Mouse (Mus musculus): Measurements from ENCODE around the gene Pax9. TPM values are rescaled to one million over a fixed set of nuclear protein-coding genes. Genes with fewer than 3 reads are reported as not detected.

Pax9 gene
- polyA plus RNA-seq, 1 experiment from 2014 or later: 0.11 TPM

DNA sequence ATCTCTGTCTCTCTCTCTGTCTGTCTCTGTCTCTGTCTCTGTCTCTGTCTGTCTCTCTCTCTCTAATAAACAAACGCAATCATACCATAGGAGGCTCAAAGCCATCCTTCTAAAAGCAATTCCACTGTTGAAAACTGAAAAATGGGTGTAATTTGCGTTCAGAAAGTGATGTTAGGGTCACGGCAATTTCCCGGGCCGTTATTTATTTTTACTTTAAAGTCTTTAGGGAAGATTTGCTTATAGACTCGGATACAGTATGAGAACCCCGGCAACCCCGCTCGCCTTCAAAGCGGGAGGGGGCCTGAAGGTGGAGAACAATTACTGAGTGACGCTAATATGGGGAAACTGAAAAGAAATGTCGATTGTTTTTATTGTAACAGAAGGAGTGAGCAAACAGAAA lies 566 bp upstream of the Pax9 start:
- H3K4me3 ChIP-seq (ENCODE audit: low read depth, low read length): peak overlapping the region; percentile 17; the same call in 1 of the 2 replicates
- WGBS (ENCODE audit: insufficient replicate concordance): 2% methylated on average over 12 of the region's 12 CpGs

DNA sequence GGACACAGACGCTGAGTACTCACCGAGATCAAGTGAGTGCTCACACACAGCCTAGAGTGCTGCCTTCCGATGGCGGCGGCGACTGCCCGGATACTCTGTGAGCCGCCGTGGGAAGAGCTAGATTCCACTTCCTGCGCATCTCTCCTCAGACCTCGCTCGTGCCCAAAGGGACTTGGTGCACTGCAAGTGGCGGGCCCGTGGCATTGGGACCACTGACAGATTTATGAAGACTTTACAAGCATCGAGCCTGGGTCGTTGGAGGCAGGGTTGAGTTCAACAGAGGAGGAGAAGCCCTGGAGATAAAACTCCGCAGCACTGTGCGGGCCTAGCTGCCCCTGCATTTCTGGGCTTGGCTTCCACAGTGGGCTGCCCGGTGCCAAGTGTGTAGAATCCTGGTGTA lies 969 bp downstream of the Pax9 start:
- H3K27ac ChIP-seq (ENCODE audit: low read depth): no peak overlapping the region
- DNase-seq: no peak

More for the DNA sequence above, 566 bp upstream of the Pax9 start:
- no peaks in the 10 kb centered on the region for H3K36me3 ChIP-seq (replicated peaks; ENCODE audit: insufficient read depth, low read length)
- DNase-seq (no peak), ATAC-seq (no peak)
- TF ChIP-seq EP300 (IDR thresholded peaks at IDR 0.05; ENCODE audit: low read depth): no peak
- no peak for TF ChIP-seq CTCF (IDR thresholded peaks at IDR 0.05; ENCODE audit: low read depth)
- no peak overlapping the region for H3K27ac ChIP-seq (ENCODE audit: low read depth)
- no peak overlapping the region for H3K4me2 ChIP-seq (ENCODE audit: low read depth, low read length)
- H3K27me3 ChIP-seq (ENCODE audit: insufficient read depth, low read length): peaks cover 100% of the 10 kb centered on the region
- H3K4me1 ChIP-seq (ENCODE audit: insufficient read depth): peaks cover 17% of the 10 kb centered on the region
- no peaks in the 10 kb centered on the region for H3K9me3 ChIP-seq (ENCODE audit: low read length)
- no peak overlapping the region for H3K9ac ChIP-seq (replicated peaks)

DNA sequence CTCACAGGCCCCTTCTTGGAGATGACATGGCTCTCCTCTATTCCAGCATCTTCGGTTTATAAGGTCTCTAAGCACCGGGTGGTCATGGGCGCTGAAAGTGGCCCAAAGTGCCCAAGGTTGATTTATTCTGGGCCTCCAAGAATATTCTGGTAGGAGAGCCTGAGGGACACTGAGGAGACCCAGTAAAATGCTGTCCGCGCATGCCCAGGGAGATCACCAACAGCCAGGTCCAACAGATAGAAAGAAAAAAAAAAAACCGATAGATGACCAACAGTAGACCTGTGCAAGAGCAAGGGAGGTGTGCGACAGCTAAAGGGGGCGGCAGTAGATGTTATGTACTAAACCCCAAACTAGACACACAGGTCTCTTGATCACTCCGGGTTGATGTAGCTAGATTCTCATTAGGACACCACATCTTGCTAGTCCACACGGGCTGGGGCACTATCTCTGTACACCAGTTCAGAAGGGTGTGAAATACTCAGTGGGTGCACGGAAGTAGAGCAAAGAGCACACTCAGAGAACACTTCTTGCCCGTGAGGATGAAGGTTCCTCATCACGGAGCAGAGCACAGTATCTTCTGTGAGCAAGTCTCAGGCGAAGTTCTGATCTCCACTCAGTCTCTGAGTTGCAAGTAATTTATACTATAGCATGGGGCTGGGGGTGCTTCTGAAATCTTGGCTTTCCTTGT lies 2.0 kb downstream of the Pax9 start:
- Histone ChIP-seq H3K27ac (ENCODE audit: low read depth) (no peak overlapping the region), H3K4me2 (ENCODE audit: low read depth, low read length) (no peak overlapping the region), H3K9ac (replicated peaks) (no peak overlapping the region), H3K9me3 (ENCODE audit: low read length) (no peaks in the 10 kb centered on the region), H3K27me3 (ENCODE audit: insufficient read depth, low read length) (peaks cover 100% of the 10 kb centered on the region), H3K36me3 (replicated peaks; ENCODE audit: insufficient read depth, low read length) (no peaks in the 10 kb centered on the region), H3K4me3 (ENCODE audit: low read depth, low read length) (no peak overlapping the region), H3K4me1 (ENCODE audit: insufficient read depth) (peaks cover 25% of the 10 kb centered on the region)
- DNase-seq (no peak), ATAC-seq (no peak)
- TF ChIP-seq EP300 (IDR thresholded peaks at IDR 0.05; ENCODE audit: low read depth) (no peak), CTCF (IDR thresholded peaks at IDR 0.05; ENCODE audit: low read depth) (no peak)
- WGBS (ENCODE audit: insufficient replicate concordance): 7% methylated on average over 14 of the region's 14 CpGs

More for the DNA sequence above, 969 bp downstream of the Pax9 start:
- H3K4me2 ChIP-seq (ENCODE audit: low read depth, low read length): no peak overlapping the region
- no peak overlapping the region for H3K9ac ChIP-seq (replicated peaks)
- H3K27me3 ChIP-seq (ENCODE audit: insufficient read depth, low read length): peaks cover 100% of the 10 kb centered on the region
- ATAC-seq: no peak
- H3K36me3 ChIP-seq (replicated peaks; ENCODE audit: insufficient read depth, low read length): no peaks in the 10 kb centered on the region
- TF ChIP-seq CTCF (IDR thresholded peaks at IDR 0.05; ENCODE audit: low read depth): no peak
- no peak for TF ChIP-seq EP300 (IDR thresholded peaks at IDR 0.05; ENCODE audit: low read depth)
- WGBS (ENCODE audit: insufficient replicate concordance): under 1% methylated on average over 19 of the region's 19 CpGs
- no peak overlapping the region for H3K4me3 ChIP-seq (ENCODE audit: low read depth, low read length)
- peaks cover 25% of the 10 kb centered on the region for H3K4me1 ChIP-seq (ENCODE audit: insufficient read depth)
- H3K9me3 ChIP-seq (ENCODE audit: low read length): no peaks in the 10 kb centered on the region

DNA sequence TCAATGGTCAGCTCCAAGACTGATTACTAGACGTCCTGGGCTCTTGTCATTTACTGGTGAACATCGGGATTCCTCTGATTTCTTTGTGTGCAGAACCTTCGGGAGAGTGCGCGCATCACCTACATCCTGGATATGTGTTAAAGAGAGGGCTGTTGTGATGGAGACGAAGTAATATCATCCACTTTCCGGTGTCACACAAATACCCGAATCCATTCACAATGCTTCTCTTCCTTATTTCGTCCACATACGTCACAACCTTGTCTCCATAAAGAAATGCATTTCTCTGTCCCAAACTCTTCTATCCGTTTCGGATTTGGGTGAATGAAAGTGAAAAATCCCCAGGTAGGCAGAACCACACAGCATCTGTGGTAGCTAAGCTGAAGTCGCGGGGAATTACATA lies 2.8 kb downstream of the Pax9 start:
- H3K4me1 ChIP-seq (ENCODE audit: insufficient read depth): peaks cover 25% of the 10 kb centered on the region
- no peak overlapping the region for H3K4me2 ChIP-seq (ENCODE audit: low read depth, low read length)
- TF ChIP-seq EP300 (IDR thresholded peaks at IDR 0.05; ENCODE audit: low read depth) (no peak), CTCF (IDR thresholded peaks at IDR 0.05; ENCODE audit: low read depth) (no peak)
- H3K9me3 ChIP-seq (ENCODE audit: low read length): no peaks in the 10 kb centered on the region
- H3K27ac ChIP-seq (ENCODE audit: low read depth): no peak overlapping the region
- H3K27me3 ChIP-seq (ENCODE audit: insufficient read depth, low read length): peaks cover 98% of the 10 kb centered on the region
- no peak overlapping the region for H3K9ac ChIP-seq (replicated peaks)
- no peaks in the 10 kb centered on the region for H3K36me3 ChIP-seq (replicated peaks; ENCODE audit: insufficient read depth, low read length)
- ATAC-seq: no peak
- no peak overlapping the region for H3K4me3 ChIP-seq (ENCODE audit: low read depth, low read length)
- no peak for DNase-seq
- WGBS (ENCODE audit: insufficient replicate concordance): 5% methylated on average over 14 of the region's 14 CpGs

DNA sequence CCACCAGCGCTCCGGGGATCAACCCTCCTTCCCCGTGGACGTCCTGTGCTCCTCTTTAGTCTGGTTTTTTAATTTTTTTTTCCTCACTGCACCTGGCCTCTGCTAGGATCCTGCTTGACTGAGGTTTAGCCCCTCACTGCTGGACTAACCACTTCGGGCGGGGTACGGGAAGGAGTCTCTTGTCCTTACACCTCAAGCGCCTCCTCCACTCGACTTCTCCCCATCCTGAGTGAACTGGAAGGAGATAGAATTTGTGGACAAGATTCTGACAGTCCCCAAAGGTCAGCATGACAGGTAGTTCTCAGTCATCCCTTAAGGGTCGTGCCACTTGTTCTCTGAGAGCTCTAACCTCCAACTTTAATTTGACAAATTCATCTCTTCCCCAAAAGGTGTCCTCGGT lies 3.4 kb downstream of the Pax9 start:
- no peak; the same call in 1 of the 2 replicates for ATAC-seq

DNA sequence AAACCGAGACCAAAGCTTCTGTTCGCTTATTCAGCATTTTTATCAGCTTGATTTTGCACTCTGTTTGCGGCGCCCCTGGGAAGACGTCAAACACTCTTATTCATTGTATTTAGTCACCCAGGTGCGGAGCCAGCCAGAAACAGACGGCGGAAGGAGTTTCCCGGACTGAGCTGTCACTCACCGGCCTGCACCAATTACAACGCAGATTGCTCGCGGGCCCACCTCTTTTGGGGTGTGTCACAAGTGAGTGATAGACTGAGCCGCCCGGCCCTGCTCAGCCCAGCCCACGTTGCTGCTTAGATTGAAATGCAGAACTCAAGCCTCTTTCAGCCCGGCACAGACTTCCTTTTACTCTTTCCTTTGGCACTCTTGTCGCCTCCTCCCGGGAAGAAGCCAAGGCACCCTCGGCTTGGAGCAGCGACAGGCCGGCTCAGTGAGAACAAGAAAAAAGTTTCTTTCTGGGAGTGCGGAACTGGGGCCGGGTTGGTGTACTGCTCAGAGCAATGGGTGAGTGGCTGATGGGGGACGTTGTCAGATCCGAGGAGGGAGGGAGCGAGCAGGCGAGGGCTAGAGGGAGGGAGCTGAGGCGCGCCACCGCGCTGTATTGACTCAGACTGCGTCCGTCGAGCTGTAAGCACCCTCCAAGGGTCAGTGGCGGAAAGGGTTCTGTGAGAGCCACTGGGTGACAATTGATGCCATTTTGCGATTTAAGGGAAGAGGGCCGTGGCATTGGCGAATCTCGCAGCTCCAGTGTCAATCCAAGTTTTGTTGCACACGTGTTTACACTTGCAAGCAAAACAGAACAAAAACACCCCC lies 4.0 kb downstream of the Pax9 start:
- H3K4me3 ChIP-seq (ENCODE audit: low read depth, low read length): peak overlapping the region; percentile 34
- H3K27me3 ChIP-seq (ENCODE audit: insufficient read depth, low read length): peaks cover 98% of the 10 kb centered on the region
- no peaks in the 10 kb centered on the region for H3K9me3 ChIP-seq (ENCODE audit: low read length)
- no peaks in the 10 kb centered on the region for H3K36me3 ChIP-seq (replicated peaks; ENCODE audit: insufficient read depth, low read length)
- H3K9ac ChIP-seq (replicated peaks): no peak overlapping the region
- H3K27ac ChIP-seq (ENCODE audit: low read depth): no peak overlapping the region
- peaks cover 22% of the 10 kb centered on the region for H3K4me1 ChIP-seq (ENCODE audit: insufficient read depth)
- peak overlapping the region; percentile 71 for H3K4me2 ChIP-seq (ENCODE audit: low read depth, low read length)
- under 1% methylated on average over 39 of the region's 41 CpGs for WGBS (ENCODE audit: insufficient replicate concordance)
- DNase-seq (peak; percentile 76), ATAC-seq (peak; percentile 93)
- TF ChIP-seq CTCF (IDR thresholded peaks at IDR 0.05; ENCODE audit: low read depth) (no peak), EP300 (IDR thresholded peaks at IDR 0.05; ENCODE audit: low read depth) (no peak)

More for the DNA sequence above, 3.4 kb downstream of the Pax9 start:
- H3K4me2 ChIP-seq (ENCODE audit: low read depth, low read length): peak overlapping the region; percentile 71
- WGBS (ENCODE audit: insufficient replicate concordance): 2% methylated on average over 11 of the region's 11 CpGs
- peaks cover 25% of the 10 kb centered on the region for H3K4me1 ChIP-seq (ENCODE audit: insufficient read depth)
- no peaks in the 10 kb centered on the region for H3K36me3 ChIP-seq (replicated peaks; ENCODE audit: insufficient read depth, low read length)
- H3K4me3 ChIP-seq (ENCODE audit: low read depth, low read length): peak overlapping the region; percentile 34
- H3K27ac ChIP-seq (ENCODE audit: low read depth): no peak overlapping the region
- H3K9ac ChIP-seq (replicated peaks): no peak overlapping the region
- TF ChIP-seq CTCF (IDR thresholded peaks at IDR 0.05; ENCODE audit: low read depth) (no peak), EP300 (IDR thresholded peaks at IDR 0.05; ENCODE audit: low read depth) (no peak)
- H3K9me3 ChIP-seq (ENCODE audit: low read length): no peaks in the 10 kb centered on the region
- DNase-seq: no peak
- H3K27me3 ChIP-seq (ENCODE audit: insufficient read depth, low read length): peaks cover 98% of the 10 kb centered on the region

Measured in liver, postnatal 0 days (tissue).